Mouse (Mus musculus) MEL-GATA-1-ER (cell line): ENCODE measurements at regions not wholly inside any gene's neighbourhood (a gene's known extent, or its start where the extent isn't known, plus 50 kb on each side); places are given as distances from the start of the nearest gene placed in this dataset.

Experiments
- DNase-seq: peaks from one replicate; pipeline ENCODE4 v3.0.0-alpha.2; 2012; ENCODE audit warnings: low read depth; ENCODE audit errors: extremely low read depth

DNA sequence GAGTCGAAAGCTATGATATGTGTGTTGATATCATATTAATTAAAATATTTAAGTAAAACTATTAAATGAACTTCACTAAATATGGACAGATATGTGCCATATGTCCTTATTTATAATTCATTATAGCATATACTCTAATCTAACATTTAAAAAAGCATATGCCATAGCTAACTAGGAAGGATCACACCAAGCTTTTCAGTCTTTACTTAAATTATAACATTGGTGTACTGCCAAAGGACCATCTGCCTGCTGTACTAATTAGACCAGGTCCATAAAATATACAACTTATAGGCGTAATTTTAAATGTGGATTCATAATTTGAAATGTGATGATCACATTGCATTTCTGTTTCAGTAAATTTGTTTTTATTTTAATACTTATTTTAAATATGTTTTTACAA is 651.9 kb upstream of the Klhl1 start:
- DNase-seq, result no peak

- no peak for DNase-seq
Observed at GRCm38 (mm10) chr14:97165793-97166192, 646.9 kb upstream of the Klhl1 start.

GRCm38 (mm10) chr14:97148997-97149653 is 630.2 kb upstream of the Klhl1 start:
- no peak for DNase-seq

DNA sequence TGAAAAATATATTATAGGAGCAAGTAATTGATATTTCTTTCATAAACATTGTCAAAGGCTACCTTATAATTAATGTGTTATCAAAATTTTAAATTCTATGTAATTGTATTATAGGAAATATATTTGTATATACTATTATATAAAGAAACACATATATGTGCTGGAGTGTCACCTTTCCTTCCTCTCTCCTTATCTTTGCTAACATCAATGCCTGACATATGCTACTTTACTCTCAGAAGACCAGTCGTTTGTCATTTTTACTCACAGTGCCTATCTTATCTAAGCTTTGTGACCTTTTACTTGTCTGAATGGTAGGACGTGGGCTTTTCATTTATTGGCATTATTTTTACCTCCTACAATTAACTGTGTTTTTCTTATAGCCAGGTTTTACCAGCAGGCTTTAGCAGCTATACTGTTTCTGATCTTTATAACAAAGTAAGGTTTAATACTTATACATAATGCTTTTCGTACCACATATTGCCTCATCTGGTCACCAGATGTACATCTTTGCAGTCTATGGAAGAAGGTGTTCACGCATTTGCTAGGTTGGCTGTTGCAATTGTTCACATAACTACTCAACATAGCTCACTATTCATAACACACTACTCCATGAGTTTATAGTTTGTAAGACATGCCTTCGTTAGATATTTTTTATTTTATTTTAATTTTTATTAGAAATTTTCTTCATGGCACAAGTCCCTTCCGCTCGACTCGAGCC is 597.2 kb upstream of the Klhl1 start:
- no peak for DNase-seq

GRCm38 (mm10) chr14:97101090-97101675 is 582.3 kb upstream of the Klhl1 start:
- DNase-seq, result no peak

DNA sequence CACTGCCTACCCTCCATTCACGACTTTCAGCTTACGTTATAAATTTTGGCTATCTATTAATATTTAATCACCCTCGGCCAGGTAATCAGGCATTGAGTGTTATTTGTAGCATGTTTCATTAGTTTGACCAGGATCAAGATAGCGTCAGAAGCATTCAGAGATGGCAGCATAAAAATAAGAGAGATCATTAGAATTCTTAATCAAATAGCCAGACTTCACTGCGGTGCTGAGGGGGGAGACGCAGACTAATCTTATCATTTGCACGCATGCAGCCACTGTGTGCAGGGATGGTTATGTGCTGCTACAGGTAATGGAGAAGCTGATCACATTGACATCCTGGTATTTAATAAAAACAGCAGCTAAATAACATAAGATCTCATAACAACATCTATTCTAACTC is 574.5 kb upstream of the Klhl1 start:
- no peak for DNase-seq

GRCm38 (mm10) chr14:97088863-97089262 is 570.0 kb upstream of the Klhl1 start:
- DNase-seq, result no peak

DNA sequence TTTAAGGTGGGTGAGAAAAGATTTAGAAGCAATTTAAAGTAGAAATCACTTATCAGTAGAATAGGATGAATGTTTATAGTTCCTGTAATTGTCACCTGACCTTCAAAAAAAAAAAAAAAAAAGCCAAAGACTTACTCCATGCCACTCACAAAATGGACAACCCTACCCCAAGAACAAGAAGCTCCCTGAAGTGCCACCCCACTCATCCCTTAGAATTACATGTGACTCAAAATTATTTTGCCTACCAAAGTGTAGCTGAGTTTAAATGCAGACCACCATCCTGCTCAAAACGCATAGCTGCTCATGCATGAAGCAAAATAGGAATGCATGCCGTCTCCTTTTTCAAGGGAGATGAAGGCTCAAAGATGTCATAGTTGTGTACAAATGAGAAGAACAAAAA is 568.4 kb upstream of the Klhl1 start:
- no peak for DNase-seq

DNA sequence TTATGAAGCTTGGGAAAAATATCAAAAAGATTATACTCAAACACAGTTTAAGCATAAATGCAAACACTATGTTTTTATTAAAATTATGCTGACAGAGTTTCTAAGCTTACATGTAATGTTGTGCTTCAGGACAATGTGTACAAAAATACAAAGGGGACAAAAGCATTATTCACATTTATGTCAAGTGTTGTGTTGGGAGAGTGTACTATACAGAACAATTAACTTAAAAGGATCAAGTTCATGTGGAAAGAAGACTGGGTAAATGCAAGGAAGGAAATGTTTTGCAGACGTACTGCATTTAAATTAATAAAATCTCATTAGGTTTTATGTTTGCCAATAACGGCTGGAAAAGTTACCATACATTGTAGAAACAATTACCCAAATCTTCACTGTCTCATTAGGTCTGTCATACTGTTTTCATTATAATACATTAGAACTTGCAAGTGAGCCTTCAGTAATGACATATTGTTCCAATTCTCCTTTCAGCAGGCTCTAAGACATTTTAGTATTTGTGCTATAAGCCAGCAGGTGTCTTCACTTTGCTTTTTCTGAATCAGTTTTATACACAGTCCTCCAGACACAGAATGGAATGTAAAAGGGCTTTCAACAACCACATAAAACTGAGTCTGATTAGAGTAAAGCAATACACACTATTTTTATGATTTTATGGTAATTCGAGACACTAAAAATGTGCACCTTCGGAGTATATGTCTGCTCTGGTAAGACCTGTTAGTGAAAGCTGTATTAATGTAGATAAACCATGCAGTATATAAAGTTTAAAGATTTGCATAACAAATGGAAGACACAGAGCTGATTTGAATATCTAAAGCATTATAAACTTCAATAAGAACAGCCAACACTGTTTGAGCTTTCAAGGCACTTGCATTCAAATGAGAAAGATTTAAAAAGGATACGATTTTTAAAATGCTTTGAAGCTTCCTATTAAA is 567.7 kb upstream of the Klhl1 start:
- DNase-seq, result no peak

DNA sequence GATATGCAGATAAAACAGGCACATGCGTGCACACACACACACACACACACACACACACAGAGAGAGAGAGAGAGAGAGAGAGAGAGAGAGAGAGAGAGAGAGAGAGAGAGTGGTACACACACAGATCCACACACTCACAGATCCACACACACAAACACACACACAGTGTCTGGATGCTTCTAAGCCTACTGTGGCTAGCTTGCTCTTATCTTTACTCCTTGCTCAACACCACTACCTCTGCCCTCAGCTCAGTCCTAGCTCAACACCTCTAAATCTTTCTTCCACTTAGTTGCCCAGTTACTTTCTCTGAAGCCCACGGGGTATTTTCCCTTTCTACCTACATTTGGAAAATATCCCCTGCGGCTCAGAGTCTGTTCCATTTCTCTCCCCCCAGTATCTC is 555.9 kb upstream of the Klhl1 start:
- no peak for DNase-seq

DNA sequence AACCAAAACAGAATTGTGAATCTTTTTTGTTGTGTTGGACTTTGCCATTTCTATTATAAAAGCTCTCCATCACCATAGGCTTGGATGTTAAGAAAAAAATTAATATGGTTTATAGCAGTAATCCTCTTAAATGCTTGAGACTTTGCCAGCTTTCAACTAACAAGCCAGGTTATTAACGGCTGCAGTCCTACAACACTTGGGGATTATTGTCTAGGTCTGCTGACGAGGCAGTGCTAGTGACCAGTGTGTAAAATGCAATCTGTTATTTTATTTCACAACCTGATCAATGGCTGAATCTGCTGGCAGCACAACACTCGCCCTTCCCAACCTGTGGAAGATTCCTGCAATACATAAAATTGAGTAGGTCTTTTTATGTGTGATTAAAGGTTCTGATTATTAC is 549.9 kb upstream of the Klhl1 start:
- no peak for DNase-seq

DNA sequence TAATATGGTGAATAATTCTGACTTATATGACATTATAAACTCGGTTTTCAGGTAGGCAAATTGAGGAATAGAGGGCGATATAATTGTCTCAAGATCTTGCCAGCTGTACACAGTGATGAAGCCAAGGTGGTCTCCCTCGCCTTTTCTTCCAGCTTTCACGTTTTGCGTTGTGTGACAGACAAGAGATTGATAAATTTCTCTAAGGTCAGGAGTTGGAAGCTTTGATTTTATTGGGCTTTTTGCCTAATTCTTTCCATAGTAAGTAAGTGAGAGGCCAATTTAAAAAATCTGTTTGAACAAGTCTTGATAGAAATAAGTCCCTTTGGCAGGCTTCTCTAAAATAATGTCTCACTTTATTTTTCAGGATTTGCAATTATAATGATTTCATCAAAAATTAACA is 549.4 kb upstream of the Klhl1 start:
- no peak for DNase-seq

DNA sequence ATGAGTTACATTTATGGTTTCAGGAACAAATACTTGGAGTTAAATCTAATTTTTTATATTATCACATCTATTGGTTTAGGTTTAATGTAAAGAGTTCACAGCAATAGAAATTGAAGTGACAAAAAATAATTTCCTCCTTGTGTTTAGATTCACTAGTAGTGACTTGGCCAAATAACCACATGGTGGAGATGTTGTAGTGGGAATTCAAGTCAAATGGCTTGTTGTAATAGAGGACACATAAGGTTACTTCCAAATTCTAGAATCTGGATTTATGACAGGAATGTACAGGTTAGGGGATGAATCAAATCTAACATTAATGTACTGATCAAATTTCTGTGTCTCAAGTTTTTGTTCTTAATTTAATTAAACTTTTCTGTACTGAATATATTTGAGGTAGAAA is 526.4 kb upstream of the Klhl1 start:
- DNase-seq, result no peak

- DNase-seq, result no peak
Observed at GRCm38 (mm10) chr14:97039850-97040249, 520.9 kb upstream of the Klhl1 start.

GRCm38 (mm10) chr14:97028528-97028927 is 509.6 kb upstream of the Klhl1 start:
- DNase-seq, result peak; percentile 6

GRCm38 (mm10) chr14:97006294-97006693 is 487.4 kb upstream of the Klhl1 start:
- no peak for DNase-seq

DNA sequence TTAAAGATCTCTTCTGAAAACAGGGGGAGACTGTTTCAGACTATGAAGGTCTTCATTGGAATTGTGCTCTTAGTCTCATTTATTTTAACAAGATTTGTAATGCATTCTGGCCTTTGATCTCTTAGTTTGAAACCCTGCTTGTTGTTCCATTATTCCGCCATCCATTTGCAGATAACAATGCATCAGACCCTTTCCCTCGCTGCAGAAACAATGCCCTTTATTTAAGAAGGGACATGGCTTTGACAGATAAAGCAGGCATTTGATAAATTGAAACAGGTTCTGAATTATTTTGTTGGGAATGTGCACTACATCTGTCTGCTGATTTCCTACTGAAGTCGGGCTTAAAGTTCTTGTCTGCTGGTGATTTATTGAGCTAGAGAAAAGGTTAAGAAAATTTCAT is 476.2 kb upstream of the Klhl1 start:
- no peak for DNase-seq

DNA sequence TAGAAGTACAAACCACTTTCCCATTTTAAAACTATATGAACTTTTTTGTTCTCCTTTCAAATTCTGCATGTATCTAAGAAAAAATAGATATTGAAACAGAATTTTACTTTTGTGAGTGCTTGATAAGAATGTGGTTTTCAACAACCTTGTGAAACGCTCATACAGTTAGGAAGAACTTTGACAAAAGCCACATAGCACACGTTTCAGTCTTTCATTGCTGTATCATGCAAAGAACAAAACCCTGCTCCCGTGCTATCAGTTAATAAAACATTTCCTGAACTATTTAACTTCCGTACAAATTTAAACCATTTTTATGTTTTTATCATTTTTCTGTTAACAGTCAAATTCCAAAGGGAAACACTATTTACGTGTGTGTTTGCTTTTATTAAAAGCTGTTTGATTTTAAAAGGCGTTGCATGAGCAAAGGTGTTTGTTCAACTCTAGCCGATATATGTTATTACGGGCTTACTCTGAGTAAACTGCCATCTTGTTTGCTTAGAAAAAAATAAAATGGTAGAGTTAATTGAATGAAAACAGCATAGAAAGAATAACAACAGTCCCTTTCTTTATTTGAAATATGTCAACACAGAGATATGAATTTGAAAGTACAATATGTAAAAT is 471.8 kb upstream of the Klhl1 start:
- peak; percentile 84 for DNase-seq

- no peak for DNase-seq
Observed at GRCm38 (mm10) chr14:96963074-96963447, 444.2 kb upstream of the Klhl1 start.

DNA sequence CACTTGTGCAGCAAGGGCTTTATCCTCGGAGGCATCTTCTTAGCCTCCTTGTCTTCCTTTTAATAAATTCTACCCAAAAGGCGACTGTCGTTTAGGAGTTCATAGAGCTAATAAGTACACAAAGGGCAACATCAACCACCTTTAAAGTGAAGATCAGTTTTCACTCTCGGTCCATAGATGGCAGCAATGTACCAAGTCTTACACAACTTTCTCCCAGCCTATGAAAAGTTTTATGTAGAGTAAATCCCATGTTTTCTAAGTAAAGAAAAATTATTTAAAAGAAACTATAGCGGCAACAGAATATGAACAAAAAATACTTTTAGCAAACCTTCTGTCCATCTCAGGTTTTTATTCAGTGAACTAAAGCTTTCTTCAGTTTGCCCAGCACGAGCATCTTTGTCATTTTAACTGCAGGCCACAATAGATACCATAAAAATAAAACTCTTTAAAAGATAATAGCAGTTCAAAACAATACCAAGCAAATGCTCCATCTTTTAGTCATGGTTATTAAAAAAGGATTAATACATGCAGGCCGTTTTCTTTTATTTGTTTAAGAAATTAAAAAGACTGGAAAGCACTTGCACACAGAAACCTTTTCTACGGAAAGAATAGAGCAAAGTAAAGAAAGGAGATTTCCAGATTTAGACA is 443.6 kb upstream of the Klhl1 start:
- peak; percentile 17 for DNase-seq

DNA sequence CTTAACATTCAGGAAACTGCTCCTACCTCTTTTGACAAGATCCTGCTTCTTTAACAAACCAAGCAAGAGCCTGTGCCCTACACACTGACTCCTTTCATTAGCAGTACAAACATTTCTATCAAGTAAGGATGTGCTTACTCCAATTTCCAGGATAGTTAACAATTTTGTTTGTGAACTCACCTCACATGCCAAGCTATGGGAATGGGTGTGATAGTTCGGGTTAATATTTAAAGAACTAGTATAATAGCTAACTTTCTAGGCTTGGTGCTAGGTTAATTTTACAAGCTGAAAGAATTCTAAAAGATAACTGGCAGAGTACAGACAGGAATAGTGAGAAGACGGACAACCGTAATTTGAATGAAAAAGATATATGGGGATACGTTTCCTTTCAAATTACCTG is 437.2 kb upstream of the Klhl1 start:
- DNase-seq, result no peak
